Mouse (Mus musculus): Measurements from ENCODE around the gene Gm7534. TPM values are rescaled to one million over a fixed set of nuclear protein-coding genes. Genes with fewer than 3 reads are reported as not detected.
A peak's percentile ranks its signal among the peaks of the same experiment; 100 is the strongest.
"Not testable (repeated sequence)": the region's sequence is repeated elsewhere in the genome, so short reads cannot be mapped to it uniquely, and the experiment has no call there.

The Gm7534 gene
- total RNA-seq, 1 experiment from 2014 or later, result not detected

DNA sequence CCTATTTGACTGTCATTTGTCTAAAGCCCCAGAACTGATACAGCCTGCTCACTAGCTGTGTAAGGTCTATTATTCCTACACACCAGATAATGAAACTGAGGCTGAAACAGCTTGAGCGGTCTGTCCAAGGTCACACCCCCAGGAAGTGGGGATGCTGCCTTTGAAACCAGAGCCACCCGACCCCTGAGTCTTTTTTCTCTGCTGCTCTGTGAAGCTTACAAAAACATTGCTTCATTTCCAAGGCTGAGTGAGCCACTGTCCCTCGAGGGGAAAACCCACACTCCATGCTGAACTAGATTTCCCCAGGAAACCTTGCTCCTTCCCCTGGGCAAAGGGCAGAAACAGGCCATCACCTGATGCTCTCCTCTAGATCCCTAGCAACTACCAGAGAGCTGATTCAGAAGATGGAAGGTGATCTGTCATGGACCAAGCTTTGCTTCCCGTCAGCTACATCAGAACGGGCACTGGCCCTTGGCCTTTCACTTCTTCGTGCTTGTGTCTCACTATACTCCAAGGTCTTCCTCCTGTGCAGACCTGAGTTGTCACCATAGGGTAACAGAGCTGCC, 3.8 kb upstream of the Gm7534 start:
- ATAC-seq (replicated peaks; ENCODE audit: low read depth, poor library complexity, severe bottlenecking), result no peak

DNA sequence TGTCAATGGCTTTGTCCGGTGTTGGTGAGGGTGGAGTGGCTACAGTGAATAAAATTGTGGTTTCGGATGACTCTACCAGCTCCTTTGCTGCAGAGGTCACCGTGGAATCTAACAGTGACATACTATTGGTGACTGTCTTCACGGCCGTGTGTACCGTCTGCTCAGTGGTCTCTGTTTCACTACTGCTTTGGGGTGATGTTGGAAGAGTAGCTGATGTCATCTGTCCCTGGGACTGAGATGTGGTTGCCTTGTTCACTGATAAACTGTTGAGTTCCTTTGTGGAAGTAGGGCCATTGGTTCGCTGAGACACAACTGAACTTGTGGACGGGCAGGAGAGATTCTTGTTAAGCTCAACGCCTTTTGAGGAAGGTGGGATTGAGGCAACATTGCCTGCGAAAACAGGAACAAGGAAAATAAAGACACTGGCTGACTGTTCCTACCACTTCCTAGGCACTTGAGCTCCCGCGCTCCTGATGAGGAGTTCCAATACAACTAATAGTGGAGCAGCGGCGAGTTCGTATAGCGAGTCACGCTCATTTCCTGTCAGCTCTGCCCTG, 614 bp upstream of the Gm7534 start:
- ATAC-seq (replicated peaks; ENCODE audit: low read depth, poor library complexity, severe bottlenecking), result peak; percentile 50

DNA sequence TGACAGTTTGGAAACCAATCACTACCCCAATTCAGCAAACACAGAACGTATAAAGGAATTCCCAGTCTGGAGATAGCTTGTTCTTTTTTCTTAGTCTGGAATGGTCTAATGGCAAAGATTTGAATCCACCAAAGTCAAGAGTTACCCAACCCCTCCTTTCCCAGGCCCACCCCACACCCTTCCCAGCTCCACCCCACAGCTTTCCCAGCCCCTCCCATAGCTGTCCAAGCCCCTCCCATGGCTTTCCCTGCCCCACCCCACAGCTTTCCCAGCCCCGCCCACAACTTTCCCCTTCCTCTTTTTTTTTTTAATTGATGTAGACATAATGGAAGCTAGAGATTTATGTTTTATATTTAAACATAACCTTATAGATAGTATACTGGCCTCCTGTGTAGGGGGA, 3.4 kb downstream of the Gm7534 start:
- ATAC-seq (replicated peaks; ENCODE audit: low read depth, poor library complexity, severe bottlenecking), result no peak

DNA sequence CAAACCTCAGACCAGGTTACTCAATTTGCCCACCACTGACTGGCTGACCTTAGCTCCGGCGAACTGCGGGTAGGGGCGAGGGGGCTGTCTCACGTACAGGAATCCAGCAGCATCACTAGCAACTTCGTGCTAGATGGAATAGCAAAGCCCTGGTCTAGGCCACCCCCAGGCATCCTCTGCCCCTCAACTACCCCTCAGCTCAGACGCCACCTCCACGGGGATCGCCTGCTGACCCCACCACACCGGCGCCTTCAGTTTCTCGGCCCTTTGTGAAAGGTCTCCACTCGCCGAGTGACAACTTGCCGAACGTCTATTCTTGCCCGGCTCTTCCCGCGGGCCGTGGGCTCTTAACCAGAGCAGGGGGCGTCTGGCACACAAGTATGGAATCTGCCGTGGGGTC, 16.5 kb downstream of the Gm7534 start:
- ATAC-seq (replicated peaks; ENCODE audit: low read depth, poor library complexity, severe bottlenecking), result no peak

DNA sequence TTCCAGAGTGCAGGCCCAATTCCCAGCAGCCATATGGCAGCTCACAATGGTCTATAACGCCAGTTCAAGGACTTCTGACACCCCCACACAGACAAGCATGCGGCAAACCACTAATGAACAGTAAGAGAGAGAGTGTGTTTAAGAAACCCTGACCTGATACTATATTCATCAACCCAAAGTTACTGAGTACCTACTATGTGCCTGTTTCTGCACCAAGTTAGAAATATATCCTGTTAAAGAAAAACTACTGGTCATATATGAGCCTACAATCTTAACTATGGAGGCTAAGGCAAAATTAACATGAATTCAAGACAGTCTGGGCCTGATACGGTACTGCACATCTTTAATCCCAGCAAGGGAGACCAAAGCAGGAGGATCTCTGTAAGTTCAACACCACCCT, 17.2 kb downstream of the Gm7534 start:
- ATAC-seq (replicated peaks; ENCODE audit: low read depth, poor library complexity, severe bottlenecking), result no peak

DNA sequence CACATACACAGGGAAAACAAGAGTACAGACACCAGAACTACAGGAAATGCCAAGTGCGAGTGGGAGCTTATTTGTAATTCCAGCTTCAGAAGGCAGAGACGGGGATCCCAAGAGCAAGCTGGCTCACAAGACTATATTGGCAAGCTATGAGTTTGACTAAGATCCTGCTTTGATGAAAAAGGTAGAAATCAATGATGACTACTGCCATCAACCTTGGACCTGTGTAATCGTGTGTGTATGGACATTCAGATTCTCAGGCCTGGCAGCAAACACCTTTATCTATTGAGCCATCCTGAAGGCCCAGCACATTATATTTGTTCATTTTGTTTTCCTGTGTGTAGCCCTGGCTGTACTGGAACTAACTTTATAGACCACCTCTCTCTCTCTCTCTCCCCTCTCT, 19.1 kb downstream of the Gm7534 start:
- ATAC-seq (replicated peaks; ENCODE audit: low read depth, poor library complexity, severe bottlenecking), result no peak

DNA sequence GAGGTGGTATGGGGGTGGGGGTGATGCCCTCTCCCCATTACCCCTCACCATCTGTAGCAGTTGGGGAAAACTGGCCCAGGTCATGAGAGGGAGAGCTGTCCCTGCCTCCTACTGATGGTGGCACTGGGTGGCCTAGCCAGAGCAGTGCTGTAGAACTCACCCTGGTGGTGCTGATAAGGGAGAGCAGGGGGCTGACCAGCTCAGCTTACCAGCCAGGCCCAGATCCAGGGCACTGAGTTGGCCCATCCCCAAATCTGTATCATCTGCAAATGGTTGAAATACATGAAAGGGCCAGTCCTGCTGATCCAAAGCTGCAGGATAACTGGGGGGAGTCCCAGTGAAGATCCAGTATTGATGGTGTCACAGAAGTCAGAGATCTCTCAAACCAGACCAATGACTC, 21.0 kb downstream of the Gm7534 start:
- ATAC-seq (replicated peaks; ENCODE audit: low read depth, poor library complexity, severe bottlenecking), result no peak

DNA sequence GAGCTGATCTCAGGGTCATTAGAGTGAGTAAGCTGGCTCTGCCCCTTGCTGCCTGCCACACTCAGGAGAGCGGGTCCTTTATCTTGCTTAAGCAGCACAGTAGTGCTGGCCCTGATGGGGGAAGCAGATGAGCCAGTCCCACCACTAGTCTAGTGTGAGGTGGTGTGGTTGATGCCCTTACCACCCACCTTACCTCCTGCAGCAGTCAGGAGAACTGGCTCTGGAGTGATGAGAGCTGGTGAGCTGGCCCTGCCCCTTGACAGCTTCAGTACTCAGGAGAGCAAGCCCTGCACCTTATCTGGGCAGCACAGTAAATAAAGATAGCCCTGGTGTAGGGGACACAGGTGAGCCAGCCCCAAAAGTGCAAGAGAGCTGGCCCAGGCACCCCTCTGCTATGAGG, 21.7 kb downstream of the Gm7534 start:
- peak; percentile 69 for ATAC-seq (replicated peaks; ENCODE audit: low read depth, poor library complexity, severe bottlenecking)

DNA sequence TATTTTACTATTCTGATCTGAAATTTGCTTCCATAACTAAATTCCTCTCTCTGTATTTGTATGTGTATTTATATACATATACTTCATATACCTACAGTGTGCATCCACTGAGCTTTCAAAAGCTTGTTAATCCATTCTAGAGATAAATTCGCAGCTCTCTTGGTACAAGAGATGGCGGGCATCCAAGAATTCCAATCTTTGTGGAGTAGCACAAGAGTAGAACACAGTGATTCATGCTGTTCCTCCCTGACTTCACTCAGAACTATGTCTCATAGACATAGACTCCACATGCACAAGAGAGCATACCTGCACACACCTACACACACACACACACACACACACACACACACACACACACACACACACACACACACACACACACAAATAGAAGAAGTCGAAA, 30.4 kb downstream of the Gm7534 start:
- no peak for ATAC-seq (replicated peaks; ENCODE audit: low read depth, poor library complexity, severe bottlenecking)

DNA sequence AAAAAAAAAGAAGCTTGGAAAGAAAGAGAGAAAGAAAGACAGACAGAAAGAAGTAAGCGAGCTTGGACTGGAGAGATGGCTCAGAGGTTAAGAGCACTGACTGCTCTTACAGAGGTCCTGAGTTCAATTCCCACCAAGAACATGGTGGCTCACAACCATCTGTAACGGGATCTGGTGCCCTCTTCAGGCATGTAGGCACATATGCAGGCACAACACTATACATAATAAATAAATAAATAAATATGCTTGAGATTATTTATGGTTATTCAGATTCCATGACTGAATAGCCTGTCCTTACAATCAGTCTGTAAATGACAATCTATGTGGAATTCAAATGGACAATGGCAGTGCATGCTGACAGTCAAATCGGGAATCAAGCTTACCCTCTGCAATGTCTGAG, 35.9 kb downstream of the Gm7534 start:
- ATAC-seq (replicated peaks; ENCODE audit: low read depth, poor library complexity, severe bottlenecking), result no peak

DNA sequence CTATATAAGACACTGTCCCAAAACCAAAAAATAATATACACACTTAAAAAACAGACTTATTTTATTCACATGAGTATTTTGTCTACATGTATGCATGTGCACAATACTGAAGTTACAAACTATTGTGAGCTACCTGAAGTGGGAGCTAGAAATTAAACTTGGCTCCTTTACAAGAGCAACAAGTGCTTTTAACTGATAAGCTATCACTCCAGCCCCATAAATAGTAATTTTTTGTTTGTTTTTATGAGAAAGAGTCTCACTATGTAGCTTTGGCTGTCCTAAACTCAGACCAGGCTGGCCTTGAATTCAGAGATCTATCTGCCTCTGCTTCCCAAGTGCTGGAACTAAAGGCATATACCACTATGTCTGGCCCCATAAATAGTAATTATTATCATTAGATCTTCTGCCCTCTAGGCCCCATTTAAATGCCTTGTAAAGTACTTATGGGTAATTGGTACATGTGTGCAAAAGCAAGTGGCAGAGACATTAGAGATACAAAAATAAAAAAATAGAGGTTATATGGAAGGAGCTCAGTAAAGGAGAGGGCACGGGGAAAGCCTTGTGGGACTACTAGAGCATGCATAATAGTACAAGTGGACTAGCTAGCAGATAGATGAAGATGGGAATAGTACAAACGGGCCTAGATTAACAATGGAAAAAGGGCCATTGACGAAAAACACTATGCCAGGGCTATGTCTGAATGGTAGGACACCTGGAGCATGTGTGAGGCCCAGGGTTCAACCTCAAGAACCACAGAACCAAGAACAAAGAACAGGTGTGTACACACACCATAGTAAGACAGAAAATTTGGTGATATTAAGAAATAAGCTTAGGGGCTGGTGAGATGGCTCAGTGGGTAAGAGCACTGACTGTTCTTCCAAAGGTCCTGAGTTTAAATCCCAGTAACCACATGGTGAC, 37.0 kb downstream of the Gm7534 start:
- peak; percentile 29; the same call in 1 of the 2 replicates for ATAC-seq (replicated peaks; ENCODE audit: low read depth, poor library complexity, severe bottlenecking)

DNA sequence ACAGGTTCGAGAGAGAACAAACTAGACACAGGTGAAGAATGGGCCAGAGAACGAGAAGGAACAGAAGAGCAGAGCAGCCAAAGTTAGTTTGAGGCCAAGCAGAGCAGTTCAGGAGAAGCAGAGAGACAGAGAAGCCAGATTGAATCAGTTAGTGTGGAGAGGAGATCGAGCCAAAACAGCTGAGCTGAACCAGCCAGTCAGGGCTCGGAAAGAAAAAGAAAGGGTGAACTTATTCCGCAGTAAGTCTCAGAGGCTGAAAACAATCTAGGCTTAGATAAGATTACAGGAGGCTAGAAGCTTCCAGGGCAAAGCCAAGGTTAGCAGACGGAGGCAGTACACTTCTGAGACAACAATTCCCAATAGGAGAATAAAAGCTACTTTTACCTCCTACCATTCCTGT, 37.8 kb downstream of the Gm7534 start:
- ATAC-seq (replicated peaks; ENCODE audit: low read depth, poor library complexity, severe bottlenecking), result peak; percentile 56; the same call in 1 of the 2 replicates

DNA sequence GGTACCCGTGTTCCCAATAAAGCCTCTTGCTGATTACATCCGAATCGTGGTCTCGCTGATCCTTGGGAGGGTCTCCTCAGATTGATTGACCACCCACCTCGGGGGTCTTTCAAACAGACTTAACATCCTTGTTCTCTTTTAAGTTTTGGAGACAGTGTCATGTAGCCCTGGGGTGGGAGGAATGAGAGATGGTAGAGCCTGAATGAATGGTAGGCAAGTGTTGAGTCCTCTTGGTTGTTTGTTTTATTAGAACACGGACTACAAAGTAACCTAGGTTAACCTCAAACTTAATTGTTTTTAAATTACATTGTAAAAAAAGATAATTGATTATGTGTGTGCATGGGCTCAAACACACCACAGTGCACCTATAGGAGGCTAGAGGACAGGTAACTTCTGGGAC, 38.2 kb downstream of the Gm7534 start:
- no peak for ATAC-seq (replicated peaks; ENCODE audit: low read depth, poor library complexity, severe bottlenecking)

DNA sequence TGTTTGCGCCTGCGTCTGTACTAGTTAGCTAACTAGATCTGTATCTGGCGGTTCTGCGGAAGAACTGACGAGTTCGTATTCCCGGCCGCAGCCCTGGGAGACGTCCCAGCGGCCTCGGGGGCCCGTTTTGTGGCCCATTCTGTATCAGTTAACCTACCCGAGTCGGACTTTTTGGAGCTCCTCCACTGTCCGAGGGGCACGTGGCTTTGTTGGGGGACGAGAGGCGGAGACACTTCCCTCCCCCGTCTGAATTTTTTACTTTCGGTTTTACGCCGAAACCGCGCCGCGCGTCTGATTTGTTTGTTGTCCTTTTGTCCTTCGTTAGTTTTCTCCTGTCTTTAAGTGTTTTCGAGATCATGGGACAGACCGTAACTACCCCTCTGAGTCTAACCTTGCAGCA, 42.7 kb downstream of the Gm7534 start:
- not testable (repeated sequence) for ATAC-seq (replicated peaks; ENCODE audit: low read depth, poor library complexity, severe bottlenecking)

DNA sequence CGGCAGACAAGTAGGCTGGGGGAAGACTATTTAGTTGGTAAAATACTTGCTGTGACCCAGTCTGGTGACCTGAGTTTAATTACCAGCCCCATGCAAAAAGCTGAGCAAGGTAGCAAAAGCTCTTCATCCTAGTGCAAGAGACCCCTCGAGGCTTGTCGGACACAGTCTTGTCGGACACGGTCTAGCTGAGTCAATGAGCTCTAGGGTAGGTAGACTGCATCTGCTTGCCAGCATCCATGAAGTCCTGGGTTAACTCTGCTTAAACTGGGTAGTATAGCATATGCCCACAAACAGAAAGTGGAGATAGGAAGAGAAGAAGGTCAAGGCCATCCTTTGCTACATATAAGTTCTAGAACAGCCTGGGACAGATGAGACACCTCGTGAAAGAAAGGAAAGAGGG, 44.0 kb downstream of the Gm7534 start:
- no peak for ATAC-seq (replicated peaks; ENCODE audit: low read depth, poor library complexity, severe bottlenecking)

DNA sequence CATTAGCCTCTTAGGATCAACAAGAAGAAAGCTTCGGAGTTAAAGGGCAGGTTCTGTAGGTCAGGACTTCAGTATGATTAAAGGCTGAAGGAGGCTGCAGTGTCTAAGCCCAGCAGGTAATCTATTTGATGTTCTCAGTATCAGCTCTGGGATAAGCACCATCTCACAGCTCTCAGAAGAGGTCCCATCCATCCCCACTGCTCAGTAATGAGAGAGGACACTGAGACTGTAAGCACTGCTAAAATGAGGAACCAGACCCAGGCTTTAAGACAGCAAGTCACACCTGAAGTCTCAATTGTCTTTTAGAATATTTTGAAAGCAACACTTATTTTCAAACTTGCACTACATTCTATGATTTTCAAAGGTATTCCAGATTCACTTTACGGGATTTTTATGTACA, 45.2 kb downstream of the Gm7534 start:
- ATAC-seq (replicated peaks; ENCODE audit: low read depth, poor library complexity, severe bottlenecking), result no peak

DNA sequence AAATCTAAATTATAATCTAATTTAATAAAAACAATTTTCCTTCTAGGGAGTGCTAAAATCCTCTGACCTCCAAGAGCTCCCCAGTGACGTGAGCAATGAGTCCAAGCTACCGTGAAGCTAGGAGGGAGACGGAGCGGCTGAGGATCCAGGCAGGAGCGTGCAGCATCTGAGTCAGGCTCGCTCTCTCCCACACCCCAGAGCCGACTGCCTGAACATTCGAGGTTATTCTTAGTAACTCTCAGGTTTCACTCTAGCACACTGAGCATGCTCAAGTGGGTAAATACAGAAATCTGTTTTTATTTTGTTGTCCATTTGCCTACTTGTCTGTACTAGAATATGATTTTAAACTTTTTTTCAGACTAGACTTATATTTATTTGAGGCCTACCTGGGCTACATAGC, 46.1 kb downstream of the Gm7534 start:
- no peak for ATAC-seq (replicated peaks; ENCODE audit: low read depth, poor library complexity, severe bottlenecking)

DNA sequence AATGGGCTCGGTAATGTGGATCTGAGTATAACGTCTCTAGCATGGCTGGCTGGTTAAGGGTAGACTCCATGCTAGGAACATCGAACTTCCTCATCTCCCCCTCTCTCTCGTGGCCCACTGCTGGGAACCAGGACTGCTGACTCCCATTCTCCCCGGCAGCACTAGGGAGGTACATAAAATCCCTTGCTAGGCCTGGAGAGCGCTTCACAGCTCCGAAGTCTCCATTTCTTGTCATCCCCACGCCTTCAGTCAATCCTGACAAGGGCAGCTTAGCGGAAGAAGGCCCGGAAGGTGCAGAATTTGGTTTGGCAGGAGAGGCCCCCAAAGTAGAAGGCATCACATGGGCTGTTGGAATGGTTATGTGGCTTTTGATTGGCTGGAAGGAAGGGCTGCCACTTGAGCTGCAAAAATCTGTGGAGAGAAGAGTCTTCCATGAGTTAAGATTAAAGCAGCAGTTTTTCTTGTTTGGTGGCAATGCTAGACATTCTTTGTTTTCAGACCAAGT, 46.8 kb downstream of the Gm7534 start:
- no peak for ATAC-seq (replicated peaks; ENCODE audit: low read depth, poor library complexity, severe bottlenecking)

DNA sequence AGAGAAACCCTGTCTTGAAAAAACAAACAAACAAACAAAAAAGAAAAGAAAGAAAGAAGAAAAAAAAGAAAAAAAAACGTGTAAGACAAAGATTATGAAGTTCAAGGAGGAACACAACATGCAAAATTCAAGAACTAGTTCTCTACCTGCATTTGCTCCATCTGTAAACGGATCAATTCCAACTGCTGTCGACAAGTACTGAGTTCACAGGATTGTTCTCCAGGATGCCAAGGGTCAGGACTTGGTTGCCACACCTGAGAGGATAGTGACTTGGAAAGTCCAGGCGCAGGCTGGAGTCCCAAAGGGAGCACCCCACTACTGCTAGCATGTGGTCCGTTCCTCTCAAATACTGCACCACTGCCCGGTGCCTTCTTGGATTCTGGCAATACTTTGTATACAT, 47.3 kb downstream of the Gm7534 start:
- no peak for ATAC-seq (replicated peaks; ENCODE audit: low read depth, poor library complexity, severe bottlenecking)

DNA sequence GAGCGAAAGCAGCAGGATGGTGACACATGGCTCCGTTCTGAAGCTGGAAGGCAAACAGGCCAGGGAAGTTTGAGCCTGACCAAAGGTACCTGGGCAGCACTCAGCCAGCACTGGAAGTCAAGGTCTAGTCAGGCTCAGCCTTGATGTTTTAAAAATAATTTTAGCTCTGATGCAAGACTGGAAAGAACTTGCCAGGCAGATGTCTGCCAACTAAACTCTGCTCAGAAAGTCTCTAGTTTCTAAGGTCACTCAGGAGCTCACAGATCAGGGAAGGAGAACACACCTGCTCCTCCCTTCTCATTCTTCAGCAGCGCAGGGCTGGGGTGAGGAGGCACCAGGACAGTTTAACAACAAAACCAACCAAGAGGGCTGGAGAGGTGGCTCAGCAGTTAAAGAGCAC, 48.5 kb downstream of the Gm7534 start:
- ATAC-seq (replicated peaks; ENCODE audit: low read depth, poor library complexity, severe bottlenecking), result no peak

DNA sequence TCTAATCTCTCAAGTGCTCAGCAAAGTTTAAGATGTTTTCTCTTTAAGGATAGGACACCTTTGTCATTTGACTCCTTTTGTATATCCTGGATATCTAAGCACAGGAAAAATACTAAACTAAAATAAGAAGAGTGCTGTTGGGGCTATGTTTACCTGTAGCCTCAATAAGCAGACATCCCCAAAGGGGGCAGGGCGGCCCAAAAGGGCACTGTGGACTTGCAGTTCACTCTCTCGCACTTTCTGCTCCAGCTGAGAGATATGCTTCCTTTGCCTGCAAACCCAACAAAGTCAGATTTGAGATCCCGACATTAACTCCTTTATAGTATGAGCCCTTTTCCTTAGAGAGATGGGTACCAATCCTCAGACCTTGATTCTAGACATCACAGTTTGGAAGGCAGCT, 49.1 kb downstream of the Gm7534 start:
- ATAC-seq (replicated peaks; ENCODE audit: low read depth, poor library complexity, severe bottlenecking), result no peak

Measured in common myeloid progenitor, adult 5-6 weeks (primary cell).